Mouse (Mus musculus): ENCODE data around the gene Vangl2. TPM values are rescaled to one million over a fixed set of nuclear protein-coding genes. Genes with fewer than 3 reads are reported as not detected.

The Vangl2 gene
- 2.5 TPM for polyA plus RNA-seq (2017; shearing (Covaris generic))

DNA sequence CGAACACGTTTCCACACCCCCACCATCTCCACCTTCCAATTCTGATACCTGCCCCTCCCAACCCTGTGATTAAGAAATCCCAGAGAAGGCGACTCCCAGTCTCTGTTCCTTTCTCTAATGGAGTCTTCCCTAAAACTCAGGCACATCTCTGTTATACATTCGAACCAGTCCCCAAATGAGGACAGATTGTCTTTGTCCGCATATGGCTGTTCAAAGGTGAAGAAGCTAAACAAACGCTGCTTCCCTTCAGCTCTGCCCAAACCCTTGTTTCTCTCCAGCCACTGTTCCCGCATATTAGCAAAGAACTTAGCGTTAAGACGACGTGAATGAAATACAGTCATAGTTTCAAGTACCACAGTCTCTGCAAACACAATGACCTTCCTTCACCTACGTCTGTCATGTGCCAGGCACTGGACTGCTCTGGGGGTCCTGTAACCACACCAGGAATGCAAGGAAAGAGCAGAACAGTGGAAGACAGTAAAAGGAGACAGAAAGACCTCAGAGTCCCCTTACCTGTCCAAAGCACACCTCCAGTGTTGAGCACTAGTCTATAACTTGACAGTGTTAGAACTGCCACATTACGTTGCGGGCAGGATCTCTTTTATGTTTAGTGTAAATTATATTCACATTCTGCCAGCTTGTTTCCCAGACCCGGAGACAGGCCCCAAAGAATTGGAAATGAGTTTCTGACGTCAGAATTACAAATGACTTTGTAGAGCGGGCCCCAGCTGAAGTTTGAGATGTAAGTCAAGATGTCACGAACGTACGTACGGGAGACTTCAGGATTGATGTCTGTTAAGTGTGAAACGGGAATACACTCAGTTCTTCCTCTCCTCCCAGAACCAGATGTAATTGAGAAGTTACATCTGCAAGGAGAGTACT lies at the start of gene Vangl2:
Vangl2 (minus strand) TSS at position 51 of the 882 bp plus-strand sequence.

DNA sequence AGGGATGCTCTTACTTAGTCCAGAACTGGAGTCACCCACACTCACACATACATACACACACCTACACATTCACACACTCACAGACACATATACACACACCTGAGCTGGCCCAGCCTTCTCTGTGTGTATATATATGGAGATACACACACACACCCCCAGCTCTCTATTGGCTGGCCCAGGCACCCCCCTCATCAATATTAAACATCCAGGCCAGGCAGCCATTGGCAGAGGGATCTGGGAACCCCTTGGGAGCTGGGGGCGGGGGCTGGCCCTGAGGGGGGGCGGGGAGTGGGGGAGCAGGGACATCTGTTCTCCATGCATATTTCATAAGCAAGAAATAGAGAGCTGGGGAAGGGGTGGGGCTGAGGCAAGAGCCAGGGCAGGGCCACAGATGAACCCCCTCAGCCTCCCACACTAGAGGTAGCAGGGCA lies 29.3 kb upstream of the Vangl2 start, which contains the start of gene Nhlh1:
Nhlh1 (minus strand) TSS at position 83 of the 431 bp plus-strand sequence.

Other genes starting within 250 kb of the Vangl2 start
- 122 TPM for gene Cd84, start 188.7 kb downstream of the Vangl2 start, polyA plus RNA-seq (2017; shearing (Covaris generic))
- 0.71 TPM for gene Gm10521, start 132.8 kb downstream of the Vangl2 start, polyA plus RNA-seq (2017; shearing (Covaris generic))
- 358 TPM for gene Slamf6, start 110.9 kb downstream of the Vangl2 start, polyA plus RNA-seq (2017; shearing (Covaris generic))
- gene Nhlh1, start 29.1 kb upstream of the Vangl2 start, polyA plus RNA-seq (2017; shearing (Covaris generic)) = not detected
- gene Copa, start 54.1 kb upstream of the Vangl2 start, polyA plus RNA-seq (2017; shearing (Covaris generic)) = 220 TPM
- 125 TPM for gene Ncstn, start 54.4 kb upstream of the Vangl2 start, polyA plus RNA-seq (2017; shearing (Covaris generic))
- gene Pex19, start 98.3 kb upstream of the Vangl2 start, polyA plus RNA-seq (2017; shearing (Covaris generic)) = 62.8 TPM
- gene Dcaf8, start 119.6 kb upstream of the Vangl2 start, polyA plus RNA-seq (2017; shearing (Covaris generic)) = 154 TPM
- gene Pea15a, start 178.4 kb upstream of the Vangl2 start, polyA plus RNA-seq (2017; shearing (Covaris generic)) = 71.5 TPM
- gene Casq1, start 191.4 kb upstream of the Vangl2 start, polyA plus RNA-seq (2017; shearing (Covaris generic)) = not detected
- not detected for gene Atp1a4, start 230.0 kb upstream of the Vangl2 start, polyA plus RNA-seq (2017; shearing (Covaris generic))
- gene Igsf8, start 233.2 kb upstream of the Vangl2 start, polyA plus RNA-seq (2017; shearing (Covaris generic)) = 30.5 TPM

Data from CD4-positive, CD25-positive, alpha-beta regulatory T cell (primary cell).